Mouse (Mus musculus) bone marrow, adult 2 months (tissue): ENCODE data around the gene Rnf224.

Experiments
- CTCF ChIP-seq: fragments of 200-500 bp; IDR thresholded peaks from 2 replicates; pipeline ENCODE4 v1.5.1; 2011; ENCODE audit warnings: low read length, control low read depth; ENCODE audit not compliant: control insufficient read depth, insufficient read depth
- POLR2A ChIP-seq: fragments of 200-500 bp; IDR thresholded peaks from 2 replicates; pipeline ENCODE4 v1.6.1; 2011; ENCODE audit warnings: low read depth, mild to moderate bottlenecking, control low read depth, low read length, borderline replicate concordance; ENCODE audit not compliant: control insufficient read depth

DNA sequence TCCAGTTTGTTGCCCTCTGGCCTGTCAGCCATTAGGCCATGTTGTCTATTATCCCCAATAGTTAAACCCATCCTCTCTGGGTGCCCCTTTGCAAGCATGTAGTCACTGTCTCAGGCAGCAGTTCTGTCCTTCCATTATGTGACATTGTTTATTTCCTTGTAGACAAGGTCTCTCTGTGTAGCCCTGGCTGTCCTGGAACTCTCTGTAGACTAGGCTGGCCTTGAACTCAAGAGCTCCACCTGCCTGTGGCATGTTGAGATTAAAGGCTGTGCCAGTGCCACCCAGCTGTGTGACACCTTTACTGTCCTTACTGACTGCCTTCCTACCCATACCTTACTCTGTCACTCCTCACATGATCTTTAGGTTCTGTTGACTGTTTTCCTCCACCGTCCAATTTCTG, 15.7 kb upstream of the Rnf224 start:
- TF ChIP-seq CTCF, result peak; percentile 45; the same call in 1 of the 2 replicates
- TF ChIP-seq POLR2A, result no peak
